Mouse (Mus musculus) ES-Bruce4 (cell line): ENCODE measurements around the gene Rrp1b. TPM values are rescaled to one million over a fixed set of nuclear protein-coding genes. Genes with fewer than 3 reads are reported as not detected.

Source experiments
- H3K27ac ChIP-seq: 2 replicates; pipeline ENCODE4 v1.5.1; 2012; ENCODE audit warnings: low read length, inconsistent platforms; ENCODE audit not compliant: insufficient read depth
- H3K27me3 ChIP-seq: 2 replicates; pipeline ENCODE4 v1.6.1; 2012; ENCODE audit warnings: mild to moderate bottlenecking, low read length, inconsistent platforms; ENCODE audit not compliant: control insufficient read depth, poor library complexity, insufficient read depth, severe bottlenecking
- H3K36me3 ChIP-seq: 2 replicates; pipeline ENCODE4 v1.6.1; 2012; ENCODE audit warnings: inconsistent platforms, mild to moderate bottlenecking, low read length, moderate library complexity; ENCODE audit not compliant: control insufficient read depth, poor library complexity, insufficient read depth, severe bottlenecking
- H3K4me1 ChIP-seq: one replicate; pipeline ENCODE4 v1.8.1; 2011; ENCODE audit warnings: low read length; ENCODE audit not compliant: control insufficient read depth, insufficient read depth
- H3K4me3 ChIP-seq: 2 replicates; pipeline ENCODE4 v1.5.1; 2011; ENCODE audit warnings: low read depth, mild to moderate bottlenecking, low read length
- H3K9ac ChIP-seq: 2 replicates; pipeline ENCODE4 v1.6.1; 2012; ENCODE audit warnings: low read depth, mild to moderate bottlenecking, inconsistent platforms; ENCODE audit not compliant: poor library complexity, severe bottlenecking
- H3K9me3 ChIP-seq: replicated peaks from 2 replicates; pipeline ENCODE4 v1.6.1; 2012; ENCODE audit warnings: mild to moderate bottlenecking, low read length, inconsistent platforms; ENCODE audit not compliant: control insufficient read depth, poor library complexity, insufficient read depth, severe bottlenecking
- CTCF ChIP-seq: IDR thresholded peaks from one replicate; pipeline ENCODE4 v1.8.1; 2011; ENCODE audit warnings: low read depth, low read length
- EP300 ChIP-seq: IDR thresholded peaks from 2 replicates; pipeline ENCODE4 v1.6.1; 2011; ENCODE audit warnings: low read depth, low read length; ENCODE audit not compliant: insufficient read depth
- POLR2A ChIP-seq: IDR thresholded peaks from one replicate; pipeline ENCODE4 v1.8.1; 2011; ENCODE audit warnings: low read length; ENCODE audit not compliant: insufficient read depth
- polyA plus RNA-seq: library from polyadenylated mRNA; stranded (reverse); fragments of >200 nt; gene quantifications from 2 replicates; pipeline ENCODE4 v1.2.4, GENCODE M21; 2011; ENCODE audit warnings: low read depth; ENCODE audit not compliant: missing spikeins, insufficient read depth, insufficient read length

The Rrp1b gene
- polyA plus RNA-seq, 1 experiment = 111 TPM

- H3K36me3 ChIP-seq = no peaks in the 10 kb centered on the region; the same call in 1 of the 2 replicates
- H3K4me1 ChIP-seq = no peaks in the 10 kb centered on the region
- no peak overlapping the region for H3K4me3 ChIP-seq
- no peak overlapping the region for H3K9ac ChIP-seq
- H3K27ac ChIP-seq = no peak overlapping the region
- H3K9me3 ChIP-seq = no peaks in the 10 kb centered on the region
- H3K27me3 ChIP-seq = no peaks in the 10 kb centered on the region
- TF ChIP-seq POLR2A (no peak), CTCF (no peak), EP300 (no peak)
These were observed 40.1 kb upstream of the Rrp1b start for GRCm38 (mm10) chr17:31995784-31996183.

- Histone ChIP-seq H3K27me3 (no peaks in the 10 kb centered on the region), H3K9me3 (no peaks in the 10 kb centered on the region), H3K4me3 (no peak overlapping the region), H3K4me1 (no peaks in the 10 kb centered on the region), H3K36me3 (no peaks in the 10 kb centered on the region; the same call in 1 of the 2 replicates), H3K9ac (no peak overlapping the region), H3K27ac (no peak overlapping the region)
- TF ChIP-seq EP300 = no peak
- no peak for TF ChIP-seq POLR2A
- TF ChIP-seq CTCF = no peak
These were observed 39.6 kb upstream of the Rrp1b start for GRCm38 (mm10) chr17:31996331-31996730.

DNA sequence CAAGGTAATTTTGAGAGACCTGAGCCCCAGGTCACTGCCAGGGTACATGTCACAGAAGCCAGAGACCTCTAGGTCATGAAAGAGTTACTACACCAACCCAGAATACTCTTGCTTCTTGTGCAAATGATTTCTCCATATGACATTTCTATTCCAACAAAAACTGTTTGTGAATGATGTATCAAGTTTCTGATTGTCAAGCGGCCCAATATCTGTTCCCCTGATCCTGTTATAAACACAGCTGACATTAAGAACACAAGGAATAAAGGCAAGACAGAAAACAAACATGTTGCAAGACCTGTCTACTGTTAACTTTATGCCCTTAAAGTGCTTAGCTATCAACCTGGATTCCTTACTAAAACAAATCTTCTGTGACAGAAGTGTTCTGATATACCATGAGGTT is 37.5 kb upstream of the Rrp1b start:
- H3K36me3 ChIP-seq = peaks cover 7% of the 10 kb centered on the region
- no peaks in the 10 kb centered on the region for H3K4me1 ChIP-seq
- H3K9ac ChIP-seq = no peak overlapping the region
- H3K27ac ChIP-seq = no peak overlapping the region
- no peak for TF ChIP-seq POLR2A
- TF ChIP-seq EP300 = no peak
- no peak for TF ChIP-seq CTCF
- H3K27me3 ChIP-seq = no peaks in the 10 kb centered on the region
- H3K4me3 ChIP-seq = no peak overlapping the region
- H3K9me3 ChIP-seq = no peaks in the 10 kb centered on the region

GRCm38 (mm10) chr17:32003251-32003650 is 32.6 kb upstream of the Rrp1b start:
- Histone ChIP-seq H3K9ac (no peak overlapping the region), H3K27ac (no peak overlapping the region), H3K4me1 (no peaks in the 10 kb centered on the region), H3K27me3 (no peaks in the 10 kb centered on the region), H3K4me3 (no peak overlapping the region), H3K36me3 (peaks cover 9% of the 10 kb centered on the region), H3K9me3 (no peaks in the 10 kb centered on the region; the same call in 1 of the 2 replicates)
- no peak for TF ChIP-seq EP300
- no peak for TF ChIP-seq CTCF
- no peak for TF ChIP-seq POLR2A

GRCm38 (mm10) chr17:32006800-32007199 is 29.1 kb upstream of the Rrp1b start:
- TF ChIP-seq CTCF (no peak), EP300 (no peak), POLR2A (no peak)
- Histone ChIP-seq H3K36me3 (peaks cover 9% of the 10 kb centered on the region), H3K4me1 (no peaks in the 10 kb centered on the region), H3K9ac (no peak overlapping the region), H3K27me3 (no peaks in the 10 kb centered on the region), H3K27ac (no peak overlapping the region), H3K4me3 (no peak overlapping the region), H3K9me3 (no peaks in the 10 kb centered on the region; the same call in 1 of the 2 replicates)

GRCm38 (mm10) chr17:32011694-32012093 is 24.2 kb upstream of the Rrp1b start:
- Histone ChIP-seq H3K9me3 (no peaks in the 10 kb centered on the region), H3K9ac (no peak overlapping the region), H3K4me3 (no peak overlapping the region), H3K4me1 (no peaks in the 10 kb centered on the region), H3K36me3 (no peaks in the 10 kb centered on the region), H3K27me3 (no peaks in the 10 kb centered on the region), H3K27ac (no peak overlapping the region)
- TF ChIP-seq POLR2A (no peak), EP300 (no peak), CTCF (no peak)
